Mouse (Mus musculus) liver, embryonic 14.5 days (tissue): ENCODE measurements around the gene Tarsl2. TPM values are rescaled to one million over a fixed set of nuclear protein-coding genes. Genes with fewer than 3 reads are reported as not detected.

Source experiments
- ATAC-seq: fragments of 200-750 bp; cut with Nextera tagmentation; 2 replicates; pipeline ENCODE4 v1.8.0; 2017; ENCODE audit warnings: moderate number of reproducible peaks, mild to moderate bottlenecking, moderate library complexity; ENCODE audit not compliant: insufficient read depth
- DNase-seq, 3 experiments: peaks; one replicate each; pipeline ENCODE4 v3.0.0-alpha.2; 2012 to 2013; ENCODE audit warnings: low read depth in 3 of 3, low spot score in 3 of 3
- H3K27ac ChIP-seq: fragments of 300-500 bp; sonication (generic); 2 replicates; pipeline ENCODE4 v1.5.1; 2014; ENCODE audit warnings: moderate library complexity, mild to moderate bottlenecking, control low read depth, inconsistent platforms
- H3K27me3 ChIP-seq: fragments of 300-500 bp; sonication (generic); 2 replicates; pipeline ENCODE4 v1.6.1; 2014; ENCODE audit warnings: mild to moderate bottlenecking, low read length, moderate library complexity; ENCODE audit not compliant: control insufficient read depth, insufficient read depth
- H3K36me3 ChIP-seq: fragments of 300-500 bp; sonication (generic); replicated peaks from 2 replicates; pipeline ENCODE4 v1.6.1; 2014; ENCODE audit warnings: low read depth; ENCODE audit not compliant: control insufficient read depth, insufficient read depth
- H3K4me1 ChIP-seq, 2 experiments: fragments of 200-500 bp in 1 of 2; fragments of 300-500 bp in 1 of 2; sonication (generic) in 1 of 2; replicated peaks; 2 replicates each; pipeline ENCODE4 v1.6.1; 2012 to 2014; ENCODE audit warnings: antibody characterized with exemption in 1 of 2, inconsistent platforms in 1 of 2, low read length in 1 of 2; ENCODE audit not compliant: control insufficient read depth in 2 of 2, insufficient read depth in 2 of 2
- H3K4me2 ChIP-seq: fragments of 300-500 bp; sonication (generic); 2 replicates; pipeline ENCODE4 v1.6.1; 2014; ENCODE audit warnings: low read depth, mild to moderate bottlenecking, control low read depth, moderate library complexity
- H3K4me3 ChIP-seq, 2 experiments: fragments of 200-500 bp in 1 of 2; fragments of 300-500 bp in 1 of 2; sonication (generic) in 1 of 2; 2 replicates each; pipeline ENCODE4 v1.5.1; 2012 to 2014; ENCODE audit warnings: low read depth in 2 of 2, low read length in 2 of 2, mild to moderate bottlenecking in 2 of 2, control low read depth in 1 of 2, inconsistent platforms in 1 of 2, moderate library complexity in 1 of 2; ENCODE audit not compliant: insufficient read depth in 1 of 2
- H3K9ac ChIP-seq: fragments of 300-500 bp; sonication (generic); replicated peaks from 2 replicates; pipeline ENCODE4 v1.6.1; 2014; ENCODE audit warnings: mild to moderate bottlenecking, control low read depth, moderate library complexity
- H3K9me3 ChIP-seq: fragments of 300-500 bp; sonication (generic); 2 replicates; pipeline ENCODE4 v1.6.1; 2016; ENCODE audit warnings: low read length, mixed read lengths; ENCODE audit not compliant: control insufficient read depth
- CTCF ChIP-seq: IDR thresholded peaks from 2 replicates; pipeline ENCODE4 v1.5.1; 2016; ENCODE audit warnings: antibody characterized with exemption, low read depth, control low read depth
- EP300 ChIP-seq: IDR thresholded peaks from 2 replicates; pipeline ENCODE4 v1.6.1; 2016; ENCODE audit warnings: antibody characterized with exemption, low read depth
- WGBS: fragments of 180-500 bp; shearing (Covaris S2); extraction: QIAGEN DNeasy Blood & Tissue Kit; methylation state at CpG from one replicate; pipeline ENCODE4 v1.1.7; 2014; ENCODE audit not compliant: insufficient replicate concordance; 5-methylcytosine and 5-hydroxymethylcytosine counted together
- polyA plus RNA-seq, 2 experiments: library from polyadenylated mRNA; depleted of rRNA in 1 of 2; stranded (reverse) in 1 of 2; unstranded in 1 of 2; fragments of >200 nt; fragmentation: Nextera tagmentation in 1 of 2; extraction: Ambion mirVana in 1 of 2; gene quantifications; 2 replicates each; pipeline versions ENCODE4 v1.2.1 to v1.2.3; 2012 to 2014

The Tarsl2 gene
- polyA plus RNA-seq, 2 experiments: 10.7 to 18.2 TPM

GRCm38 (mm10) chr7:65625528-65625927 lies 19.2 kb upstream of the Tarsl2 start:
- no peak overlapping the region for H3K27ac ChIP-seq
- ATAC-seq (no peak), DNase-seq (no peak)
- H3K36me3 ChIP-seq: no peaks in the 10 kb centered on the region
- no peaks in the 10 kb centered on the region for H3K9me3 ChIP-seq
- H3K4me3 ChIP-seq: no peak overlapping the region
- H3K27me3 ChIP-seq: no peaks in the 10 kb centered on the region
- H3K4me1 ChIP-seq: no peaks in the 10 kb centered on the region
- WGBS: 25% methylated on average over 2 of the region's 2 CpGs
- no peak overlapping the region for H3K4me2 ChIP-seq
- TF ChIP-seq EP300 (no peak), CTCF (no peak)
- no peak overlapping the region for H3K9ac ChIP-seq

GRCm38 (mm10) chr7:65629846-65630245 lies 14.9 kb upstream of the Tarsl2 start:
- H3K27me3 ChIP-seq: no peaks in the 10 kb centered on the region
- WGBS: 50% methylated on average over 1 of the region's 1 CpGs
- H3K36me3 ChIP-seq: no peaks in the 10 kb centered on the region
- H3K4me2 ChIP-seq: no peak overlapping the region
- H3K27ac ChIP-seq: no peak overlapping the region
- no peaks in the 10 kb centered on the region for H3K9me3 ChIP-seq
- no peaks in the 10 kb centered on the region for H3K4me1 ChIP-seq
- no peak overlapping the region for H3K4me3 ChIP-seq
- ATAC-seq (no peak), DNase-seq (no peak)
- H3K9ac ChIP-seq: no peak overlapping the region
- no peak for TF ChIP-seq CTCF
- TF ChIP-seq EP300: no peak

GRCm38 (mm10) chr7:65630661-65631060 lies 14.0 kb upstream of the Tarsl2 start:
- H3K27ac ChIP-seq: no peak overlapping the region
- H3K9ac ChIP-seq: no peak overlapping the region
- WGBS: 64% methylated on average over 5 of the region's 5 CpGs
- H3K4me2 ChIP-seq: no peak overlapping the region
- no peak for TF ChIP-seq CTCF
- ATAC-seq (no peak), DNase-seq (no peak)
- no peaks in the 10 kb centered on the region for H3K27me3 ChIP-seq
- H3K4me3 ChIP-seq: no peak overlapping the region
- no peaks in the 10 kb centered on the region for H3K4me1 ChIP-seq
- H3K36me3 ChIP-seq: no peaks in the 10 kb centered on the region
- no peaks in the 10 kb centered on the region for H3K9me3 ChIP-seq

- Histone ChIP-seq H3K27ac (no peak overlapping the region), H3K36me3 (no peaks in the 10 kb centered on the region), H3K9me3 (no peaks in the 10 kb centered on the region), H3K4me2 (no peak overlapping the region), H3K27me3 (no peaks in the 10 kb centered on the region), H3K4me1 (peaks cover 25 to 26% of the 10 kb centered on the region in 2 experiments), H3K4me3 (no peak overlapping the region), H3K9ac (no peak overlapping the region)
- 75% methylated on average over 5 of the region's 6 CpGs for WGBS
- ATAC-seq (no peak), DNase-seq (no peak)
- TF ChIP-seq EP300 (no peak), CTCF (no peak)
Measured at GRCm38 (mm10) chr7:65635831-65636230, 8.9 kb upstream of the Tarsl2 start.

GRCm38 (mm10) chr7:65636356-65636880 lies 8.3 kb upstream of the Tarsl2 start:
- Histone ChIP-seq H3K4me2 (no peak overlapping the region), H3K9me3 (no peaks in the 10 kb centered on the region), H3K27ac (no peak overlapping the region), H3K4me3 (no peak overlapping the region), H3K36me3 (no peaks in the 10 kb centered on the region), H3K9ac (no peak overlapping the region), H3K4me1 (peaks cover 31% of the 10 kb centered on the region in 2 experiments), H3K27me3 (no peaks in the 10 kb centered on the region)
- 59% methylated on average over 7 of the region's 7 CpGs for WGBS
- ATAC-seq (no peak), DNase-seq (no peak)
- TF ChIP-seq EP300: no peak
- no peak for TF ChIP-seq CTCF
